Mouse (Mus musculus) megakaryocyte progenitor cell, adult 5-6 weeks (primary cell): Measurements from ENCODE around the gene Trim46. TPM values are rescaled to one million over a fixed set of nuclear protein-coding genes. Genes with fewer than 3 reads are reported as not detected.

Experiments
- total RNA-seq, 2 experiments: library from RNA; stranded (forward) in 1 of 2; stranded (reverse) in 1 of 2; fragments of 157-497, 149-512 nt in 1 of 2; fragments of 200-1000 nt in 1 of 2; gene quantifications; 2 replicates each; pipeline versions ENCODE4 v1.2.3 to v1.2.4; 2015 to 2017

Trim46 gene
- total RNA-seq, 2 experiments from 2014 or later: 0.12 to 1.2 TPM

Other genes with a start within 250 kb of the Trim46 start
- gene Rusc1, start 153.0 kb downstream of the Trim46 start, total RNA-seq (2015): 21.6 and 23.4 TPM in 2 replicates
- 16.4 and 18.2 TPM in 2 replicates for gene Rusc1, start 153.0 kb downstream of the Trim46 start, total RNA-seq (2017)
- gene Gm43738, start 145.2 kb downstream of the Trim46 start, total RNA-seq (2015): not detected in 2 replicates
- not detected in 2 replicates for gene Gm43738, start 145.2 kb downstream of the Trim46 start, total RNA-seq (2017)
- 99.4 and 118 TPM in 2 replicates for gene Fdps, start 144.3 kb downstream of the Trim46 start, total RNA-seq (2015)
- 238 and 251 TPM in 2 replicates for gene Fdps, start 144.3 kb downstream of the Trim46 start, total RNA-seq (2017)
- gene Pklr, start 110.2 kb downstream of the Trim46 start, total RNA-seq (2015): 8.0 and 12.1 TPM in 2 replicates
- 9.6 and 16.7 TPM in 2 replicates for gene Pklr, start 110.2 kb downstream of the Trim46 start, total RNA-seq (2017)
- gene Hcn3, start 86.1 kb downstream of the Trim46 start, total RNA-seq (2015): 0.24 and 0.42 TPM in 2 replicates
- 0.27 and 0.67 TPM in 2 replicates for gene Hcn3, start 86.1 kb downstream of the Trim46 start, total RNA-seq (2017)
- 51.1 and 53.8 TPM in 2 replicates for gene Clk2, start 81.5 kb downstream of the Trim46 start, total RNA-seq (2015)
- 69.3 and 75.9 TPM in 2 replicates for gene Clk2, start 81.5 kb downstream of the Trim46 start, total RNA-seq (2017)
- gene Scamp3, start 68.8 kb downstream of the Trim46 start, total RNA-seq (2015): 92.5 and 93.9 TPM in 2 replicates
- gene Scamp3, start 68.8 kb downstream of the Trim46 start, total RNA-seq (2017): 33.4 and 37.2 TPM in 2 replicates
- gene Fam189b, start 63.2 kb downstream of the Trim46 start, total RNA-seq (2015): 14.3 and 18.0 TPM in 2 replicates
- 2.3 and 5.2 TPM in 2 replicates for gene Fam189b, start 63.2 kb downstream of the Trim46 start, total RNA-seq (2017)
- gene Gba, start 43.4 kb downstream of the Trim46 start, total RNA-seq (2015): 52.8 and 60.0 TPM in 2 replicates
- 51.4 and 55.8 TPM in 2 replicates for gene Gba, start 43.4 kb downstream of the Trim46 start, total RNA-seq (2017)
- not detected in 2 replicates for gene Thbs3, start 31.1 kb downstream of the Trim46 start, total RNA-seq (2015)
- 0.42 TPM in 1 of 2 replicates, not detected in the other for gene Thbs3, start 31.1 kb downstream of the Trim46 start, total RNA-seq (2017)
- gene Mtx1, start 19.2 kb downstream of the Trim46 start, total RNA-seq (2015): 70.4 and 95.6 TPM in 2 replicates
- gene Mtx1, start 19.2 kb downstream of the Trim46 start, total RNA-seq (2017): 66.1 and 95.2 TPM in 2 replicates
- gene Muc1, start 17.3 kb downstream of the Trim46 start, total RNA-seq (2015): 0.44 TPM in 1 of 2 replicates, not detected in the other
- gene Muc1, start 17.3 kb downstream of the Trim46 start, total RNA-seq (2017): not detected in 2 replicates
- gene Krtcap2, start 343 bp downstream of the Trim46 start, total RNA-seq (2015): 284 and 290 TPM in 2 replicates
- 294 and 304 TPM in 2 replicates for gene Krtcap2, start 343 bp downstream of the Trim46 start, total RNA-seq (2017)
- gene Dpm3, start 13.0 kb upstream of the Trim46 start, total RNA-seq (2015): 84.4 and 101 TPM in 2 replicates
- gene Dpm3, start 13.0 kb upstream of the Trim46 start, total RNA-seq (2017): 80.4 and 135 TPM in 2 replicates
- gene Slc50a1, start 24.3 kb upstream of the Trim46 start, total RNA-seq (2015): 70.1 and 72.0 TPM in 2 replicates
- 49.4 and 65.0 TPM in 2 replicates for gene Slc50a1, start 24.3 kb upstream of the Trim46 start, total RNA-seq (2017)
- gene Efna1, start 34.8 kb upstream of the Trim46 start, total RNA-seq (2015): 0.62 TPM in 1 of 2 replicates, not detected in the other
- gene Efna1, start 34.8 kb upstream of the Trim46 start, total RNA-seq (2017): 0.17 TPM in 1 of 2 replicates, not detected in the other
- gene Efna3, start 76.7 kb upstream of the Trim46 start, total RNA-seq (2015): not detected in 2 replicates
- gene Efna3, start 76.7 kb upstream of the Trim46 start, total RNA-seq (2017): not detected in 2 replicates
- gene Efna4, start 91.7 kb upstream of the Trim46 start, total RNA-seq (2015): 0.17 and 0.64 TPM in 2 replicates
- gene Efna4, start 91.7 kb upstream of the Trim46 start, total RNA-seq (2017): 0.27 TPM in 1 of 2 replicates, not detected in the other
- gene Adam15, start 103.7 kb upstream of the Trim46 start, total RNA-seq (2015): 35.8 and 53.0 TPM in 2 replicates
- gene Adam15, start 103.7 kb upstream of the Trim46 start, total RNA-seq (2017): 38.7 and 49.8 TPM in 2 replicates
- gene Dcst2, start 115.7 kb upstream of the Trim46 start, total RNA-seq (2015): not detected in 2 replicates
- not detected in 2 replicates for gene Dcst2, start 115.7 kb upstream of the Trim46 start, total RNA-seq (2017)
- gene Dcst1, start 118.9 kb upstream of the Trim46 start, total RNA-seq (2015): not detected in 2 replicates
- gene Dcst1, start 118.9 kb upstream of the Trim46 start, total RNA-seq (2017): not detected in 2 replicates
- 3.8 and 5.7 TPM in 2 replicates for gene Zbtb7b, start 148.5 kb upstream of the Trim46 start, total RNA-seq (2015)
- 9.1 and 17.4 TPM in 2 replicates for gene Zbtb7b, start 148.5 kb upstream of the Trim46 start, total RNA-seq (2017)
- gene Lenep, start 156.5 kb upstream of the Trim46 start, total RNA-seq (2015): 1.5 and 2.7 TPM in 2 replicates
- gene Lenep, start 156.5 kb upstream of the Trim46 start, total RNA-seq (2017): 0.21 and 2.6 TPM in 2 replicates
- 9.4 and 11.3 TPM in 2 replicates for gene Flad1, start 165.6 kb upstream of the Trim46 start, total RNA-seq (2015)
- 12.5 and 18.7 TPM in 2 replicates for gene Flad1, start 165.6 kb upstream of the Trim46 start, total RNA-seq (2017)
- 268 TPM in 2 replicates for gene Cks1b, start 172.1 kb upstream of the Trim46 start, total RNA-seq (2015)
- gene Cks1b, start 172.1 kb upstream of the Trim46 start, total RNA-seq (2017): 171 and 192 TPM in 2 replicates
- gene Shc1, start 172.1 kb upstream of the Trim46 start, total RNA-seq (2015): 41.4 and 42.8 TPM in 2 replicates
- 49.6 and 52.8 TPM in 2 replicates for gene Shc1, start 172.1 kb upstream of the Trim46 start, total RNA-seq (2017)
- 18.9 and 25.2 TPM in 2 replicates for gene Pygo2, start 183.9 kb upstream of the Trim46 start, total RNA-seq (2015)
- gene Pygo2, start 183.9 kb upstream of the Trim46 start, total RNA-seq (2017): 11.8 and 12.8 TPM in 2 replicates
- gene Pbxip1, start 190.4 kb upstream of the Trim46 start, total RNA-seq (2015): 5.2 and 6.1 TPM in 2 replicates
- 13.4 and 15.0 TPM in 2 replicates for gene Pbxip1, start 190.4 kb upstream of the Trim46 start, total RNA-seq (2017)
- 14.7 and 14.8 TPM in 2 replicates for gene Pmvk, start 208.2 kb upstream of the Trim46 start, total RNA-seq (2015)
- 18.8 and 25.3 TPM in 2 replicates for gene Pmvk, start 208.2 kb upstream of the Trim46 start, total RNA-seq (2017)